Mouse (Mus musculus) cerebellum, adult 2 months (tissue): ENCODE data around the gene Armc2. TPM values are rescaled to one million over a fixed set of nuclear protein-coding genes. Genes with fewer than 3 reads are reported as not detected.

Experiments
- DNase-seq, 2 experiments: peaks; one replicate each; pipeline ENCODE4 v3.0.0; 2021
- H3K27ac ChIP-seq: fragments of 200-500 bp; 2 replicates; pipeline ENCODE4 v1.5.1; 2012; ENCODE audit warnings: low read length, control low read depth, inconsistent platforms; ENCODE audit not compliant: insufficient read depth
- H3K27me3 ChIP-seq: fragments of 200-500 bp; 2 replicates; pipeline ENCODE4 v1.6.1; 2012; ENCODE audit warnings: inconsistent platforms, mild to moderate bottlenecking, low read length, moderate library complexity; ENCODE audit not compliant: control insufficient read depth, insufficient read depth
- H3K4me1 ChIP-seq: fragments of 200-500 bp; 2 replicates; pipeline ENCODE4 v1.6.1; 2011; ENCODE audit warnings: low read length; ENCODE audit not compliant: control insufficient read depth, insufficient read depth
- H3K4me3 ChIP-seq: fragments of 200-500 bp; replicated peaks from 2 replicates; pipeline ENCODE3; 2011; ENCODE audit warnings: mild to moderate bottlenecking, low read depth, low read length, control low read depth; ENCODE audit not compliant: insufficient read depth
- CTCF ChIP-seq: fragments of 200-500 bp; IDR thresholded peaks from 2 replicates; pipeline ENCODE4 v1.5.1; 2011; ENCODE audit warnings: low read depth, mild to moderate bottlenecking, control low read depth, low read length, moderate library complexity, borderline replicate concordance; ENCODE audit not compliant: insufficient read depth
- POLR2A ChIP-seq: fragments of 200-500 bp; IDR thresholded peaks from 2 replicates; pipeline ENCODE4 v1.6.1; 2011; ENCODE audit warnings: low read length, control low read depth, borderline replicate concordance; ENCODE audit not compliant: insufficient read depth
- WGBS: fragments of 180-500 bp; shearing (Covaris S2); methylation state at CpG from one replicate; pipeline ENCODE4 v1.1.7; 2018; 5-methylcytosine and 5-hydroxymethylcytosine counted together
- polyA plus RNA-seq: library from polyadenylated mRNA; depleted of rRNA; stranded (reverse); fragments of >200 nt; gene quantifications from 2 replicates; pipeline ENCODE4 v1.2.3, GENCODE M21; 2012

The Armc2 gene
- polyA plus RNA-seq, 1 experiment = 4.4 TPM

GRCm38 (mm10) chr10:41890537-41890936 lies 127.7 kb downstream of the Armc2 start:
- Histone ChIP-seq H3K4me1 (peaks cover 20% of the 10 kb centered on the region; the same call in 1 of the 2 replicates), H3K4me3 (peak overlapping the region; percentile 28), H3K27ac (no peak overlapping the region), H3K27me3 (no peaks in the 10 kb centered on the region)
- no peak for DNase-seq
- TF ChIP-seq POLR2A (no peak), CTCF (no peak)

- Histone ChIP-seq H3K27ac (no peak overlapping the region), H3K4me1 (peaks cover 20% of the 10 kb centered on the region; the same call in 1 of the 2 replicates), H3K4me3 (peak overlapping the region; percentile 60), H3K27me3 (no peaks in the 10 kb centered on the region)
- DNase-seq = no peak
- 8% methylated on average over 5 of the region's 5 CpGs for WGBS
- TF ChIP-seq POLR2A = no peak
- no peak for TF ChIP-seq CTCF
Observed at GRCm38 (mm10) chr10:41889566-41889965, 128.7 kb downstream of the Armc2 start.

- H3K4me1 ChIP-seq = peaks cover 13% of the 10 kb centered on the region; the same call in 1 of the 2 replicates
- no peaks in the 10 kb centered on the region for H3K27me3 ChIP-seq
- peak overlapping the region; percentile 86 for H3K4me3 ChIP-seq
- H3K27ac ChIP-seq = no peak overlapping the region; the same call in 1 of the 2 replicates
- WGBS = 4% methylated on average over 4 of the region's 4 CpGs
- DNase-seq = peak in 1 of 2 experiments; percentile 72
- TF ChIP-seq CTCF = peak; percentile 39; the same call in 1 of the 2 replicates
- no peak for TF ChIP-seq POLR2A
Observed at GRCm38 (mm10) chr10:41888365-41888941, 129.8 kb downstream of the Armc2 start.

GRCm38 (mm10) chr10:41887080-41887821 lies 131.0 kb downstream of the Armc2 start:
- no peaks in the 10 kb centered on the region for H3K27me3 ChIP-seq
- TF ChIP-seq POLR2A (peak; percentile 91), CTCF (no peak)
- peak overlapping the region; percentile 96 for H3K27ac ChIP-seq
- WGBS = under 1% methylated on average over 63 of the region's 65 CpGs
- peak overlapping the region; percentile 86 for H3K4me3 ChIP-seq
- DNase-seq = peak; percentile 95 to 97
- H3K4me1 ChIP-seq = peaks cover 7% of the 10 kb centered on the region; the same call in 1 of the 2 replicates

- no peak for DNase-seq
- H3K4me3 ChIP-seq = no peak overlapping the region
- H3K27ac ChIP-seq = no peak overlapping the region
- peaks cover 18% of the 10 kb centered on the region; the same call in 1 of the 2 replicates for H3K4me1 ChIP-seq
- TF ChIP-seq POLR2A = no peak
- no peak for TF ChIP-seq CTCF
- WGBS = 59% methylated on average over 8 of the region's 8 CpGs
- H3K27me3 ChIP-seq = no peaks in the 10 kb centered on the region
Observed at GRCm38 (mm10) chr10:41883741-41884575, 134.3 kb downstream of the Armc2 start.

GRCm38 (mm10) chr10:41881438-41881837 lies 136.8 kb downstream of the Armc2 start:
- Histone ChIP-seq H3K4me3 (no peak overlapping the region), H3K27me3 (no peaks in the 10 kb centered on the region), H3K27ac (no peak overlapping the region), H3K4me1 (peaks cover 22% of the 10 kb centered on the region)
- DNase-seq = no peak
- TF ChIP-seq POLR2A = no peak
- no peak for TF ChIP-seq CTCF
- WGBS = 60% methylated on average over 4 of the region's 4 CpGs

GRCm38 (mm10) chr10:41880777-41881176 lies 137.5 kb downstream of the Armc2 start:
- H3K4me1 ChIP-seq = peaks cover 22% of the 10 kb centered on the region
- no peak overlapping the region for H3K4me3 ChIP-seq
- no peak overlapping the region for H3K27ac ChIP-seq
- DNase-seq = no peak
- no peaks in the 10 kb centered on the region for H3K27me3 ChIP-seq
- TF ChIP-seq CTCF = no peak
- 33% methylated on average over 1 of the region's 1 CpGs for WGBS

- H3K4me1 ChIP-seq = peaks cover 22% of the 10 kb centered on the region
- 10% methylated on average over 4 of the region's 4 CpGs for WGBS
Observed at GRCm38 (mm10) chr10:41880206-41880605, 138.0 kb downstream of the Armc2 start.

More at GRCm38 (mm10) chr10:41880206-41880605, 138.0 kb downstream of the Armc2 start:
- DNase-seq = peak in 1 of 2 experiments; percentile 49
- Histone ChIP-seq H3K4me3 (no peak overlapping the region), H3K27me3 (no peaks in the 10 kb centered on the region), H3K27ac (no peak overlapping the region)
- TF ChIP-seq CTCF (no peak), POLR2A (no peak)
